Mouse (Mus musculus) CH12.LX (cell line): ENCODE results near the gene Depdc1b. TPM values are rescaled to one million over a fixed set of nuclear protein-coding genes. Genes with fewer than 3 reads are reported as not detected.

Source experiments
- DNase-seq: peaks from one replicate; pipeline ENCODE4 v3.0.0-alpha.2; 2013; ENCODE audit errors: extremely low read depth
- H3K27ac ChIP-seq: 2 replicates; pipeline ENCODE4 v1.5.1; 2012; ENCODE audit warnings: low read depth, mild to moderate bottlenecking, control low read depth, moderate library complexity; ENCODE audit not compliant: insufficient read depth
- H3K27me3 ChIP-seq: replicated peaks from 2 replicates; pipeline ENCODE3; 2012; ENCODE audit warnings: inconsistent platforms
- H3K36me3 ChIP-seq, 2 experiments: replicated peaks in 1 of 2; 2 replicates each; pipeline versions ENCODE3 to v1.6.1; 2012; ENCODE audit warnings: inconsistent platforms in 1 of 2, low read length in 1 of 2, mild to moderate bottlenecking in 1 of 2, mixed read lengths in 1 of 2, moderate library complexity in 1 of 2; ENCODE audit not compliant: control insufficient read depth in 1 of 2, insufficient read depth in 1 of 2
- H3K4me1 ChIP-seq, 2 experiments: 2 replicates each; pipeline ENCODE4 v1.6.1; 2012; ENCODE audit warnings: inconsistent platforms in 1 of 2, moderate library complexity in 1 of 2; ENCODE audit not compliant: insufficient read depth in 2 of 2, control insufficient read depth in 1 of 2
- H3K4me2 ChIP-seq: 2 replicates; pipeline ENCODE4 v1.6.1; 2012; ENCODE audit warnings: low read depth, mild to moderate bottlenecking, control low read depth; ENCODE audit not compliant: poor library complexity, insufficient read depth, severe bottlenecking
- H3K4me3 ChIP-seq, 3 experiments: fragments of 150-350 bp in 1 of 3; sonication (generic) in 1 of 3; replicated peaks in 1 of 3; 2 replicates each; pipeline versions ENCODE3 to v1.5.1; 2011 to 2012; ENCODE audit warnings: low read depth in 2 of 3, low read length in 2 of 3, mild to moderate bottlenecking in 2 of 3, moderate library complexity in 2 of 3, control low read depth in 1 of 3, improper control_type of control experiment in 1 of 3, inconsistent platforms in 1 of 3, mixed read lengths in 1 of 3; ENCODE audit not compliant: poor library complexity in 1 of 3
- H3K79me2 ChIP-seq: replicated peaks from 2 replicates; pipeline ENCODE4 v1.6.1; 2012; ENCODE audit warnings: mild to moderate bottlenecking, moderate library complexity; ENCODE audit not compliant: control insufficient read depth, poor library complexity, insufficient read depth, severe bottlenecking; ENCODE audit errors: extremely low read depth
- H3K9ac ChIP-seq: 2 replicates; pipeline ENCODE4 v1.6.1; 2012; ENCODE audit warnings: low read depth, mild to moderate bottlenecking, control low read depth, moderate library complexity; ENCODE audit not compliant: insufficient read depth
- H3K9me3 ChIP-seq: replicated peaks from 2 replicates; pipeline ENCODE3; 2012; ENCODE audit warnings: low read length, inconsistent platforms, mixed read lengths
- BHLHE40 ChIP-seq: IDR thresholded peaks from 2 replicates; pipeline ENCODE4 v1.6.1; 2011; ENCODE audit warnings: mild to moderate bottlenecking, low read depth, low read length, improper control_type of control experiment
- CHD1 ChIP-seq: IDR thresholded peaks from 2 replicates; pipeline ENCODE4 v1.6.1; 2012; ENCODE audit warnings: low read depth, low read length, improper control_type of control experiment, inconsistent platforms
- ELF1 ChIP-seq: IDR thresholded peaks from 2 replicates; pipeline ENCODE4 v1.6.1; 2014; ENCODE audit warnings: low read depth, mild to moderate bottlenecking, inconsistent platforms, low read length, improper control_type of control experiment
- EP300 ChIP-seq: IDR thresholded peaks from 2 replicates; pipeline ENCODE4 v1.6.1; 2011; ENCODE audit warnings: low read length, improper control_type of control experiment
- ETS1 ChIP-seq: conservative IDR thresholded peaks from 2 replicates; pipeline ENCODE4 v1.6.1; 2012; ENCODE audit warnings: low read depth, mild to moderate bottlenecking, inconsistent platforms, low read length, improper control_type of control experiment, moderate library complexity
- GABPA ChIP-seq: IDR thresholded peaks from 2 replicates; pipeline ENCODE4 v1.6.1; 2012; ENCODE audit warnings: low read depth, low read length, improper control_type of control experiment, inconsistent platforms; ENCODE audit not compliant: insufficient replicate concordance
- HCFC1 ChIP-seq: IDR thresholded peaks from 2 replicates; pipeline ENCODE4 v1.6.1; 2012; ENCODE audit warnings: low read depth, mild to moderate bottlenecking, inconsistent platforms, low read length, improper control_type of control experiment
- IRF4 ChIP-seq: IDR thresholded peaks from 2 replicates; pipeline ENCODE4 v1.6.1; 2014; ENCODE audit warnings: low read depth, mild to moderate bottlenecking, inconsistent platforms, low read length, improper control_type of control experiment
- KAT2A ChIP-seq: IDR thresholded peaks from 2 replicates; pipeline ENCODE4 v1.6.1; 2012; ENCODE audit warnings: low read length, improper control_type of control experiment, inconsistent platforms; ENCODE audit not compliant: insufficient replicate concordance
- MAFK ChIP-seq: IDR thresholded peaks from 2 replicates; pipeline ENCODE4 v1.6.1; 2011; ENCODE audit warnings: low read length, improper control_type of control experiment; ENCODE audit not compliant: insufficient replicate concordance
- MAX ChIP-seq: IDR thresholded peaks from 2 replicates; pipeline ENCODE4 v1.6.1; 2011; ENCODE audit warnings: low read length, improper control_type of control experiment
- MEF2A ChIP-seq: IDR thresholded peaks from 2 replicates; pipeline ENCODE4 v1.6.1; 2014; ENCODE audit warnings: low read depth, mild to moderate bottlenecking, inconsistent platforms, low read length, improper control_type of control experiment, borderline replicate concordance
- MXI1 ChIP-seq: IDR thresholded peaks from 2 replicates; pipeline ENCODE4 v1.6.1; 2011; ENCODE audit warnings: mild to moderate bottlenecking, low read depth, low read length, improper control_type of control experiment
- NELFE ChIP-seq: IDR thresholded peaks from 2 replicates; pipeline ENCODE4 v1.6.1; 2011; ENCODE audit warnings: low read depth, low read length, improper control_type of control experiment
- NRF1 ChIP-seq: IDR thresholded peaks from 2 replicates; pipeline ENCODE4 v1.6.1; 2014; ENCODE audit warnings: low read depth, mild to moderate bottlenecking, inconsistent platforms, low read length, improper control_type of control experiment, moderate library complexity
- RAD21 ChIP-seq: IDR thresholded peaks from 2 replicates; pipeline ENCODE4 v1.6.1; 2011; ENCODE audit warnings: low read depth, mild to moderate bottlenecking, low read length, improper control_type of control experiment, moderate library complexity
- RCOR1 ChIP-seq: conservative IDR thresholded peaks from 2 replicates; pipeline ENCODE4 v1.6.1; 2012; ENCODE audit warnings: low read depth, mild to moderate bottlenecking, inconsistent platforms, low read length, improper control_type of control experiment
- SIN3A ChIP-seq: IDR thresholded peaks from 2 replicates; pipeline ENCODE4 v1.6.1; 2012; ENCODE audit warnings: low read length, improper control_type of control experiment, inconsistent platforms
- SMC3 ChIP-seq: IDR thresholded peaks from 2 replicates; pipeline ENCODE4 v1.6.1; 2011; ENCODE audit warnings: low read depth, low read length, improper control_type of control experiment
- TCF12 ChIP-seq: IDR thresholded peaks from 2 replicates; pipeline ENCODE4 v1.6.1; 2014; ENCODE audit warnings: low read depth, mild to moderate bottlenecking, inconsistent platforms, low read length, improper control_type of control experiment
- UBTF ChIP-seq: IDR thresholded peaks from 2 replicates; pipeline ENCODE4 v1.6.1; 2012; ENCODE audit warnings: low read depth, mild to moderate bottlenecking, inconsistent platforms, low read length, improper control_type of control experiment, moderate library complexity
- USF1 ChIP-seq: IDR thresholded peaks from 2 replicates; pipeline ENCODE4 v1.6.1; 2014; ENCODE audit warnings: low read depth, mild to moderate bottlenecking, inconsistent platforms, low read length, improper control_type of control experiment
- USF2 ChIP-seq: conservative IDR thresholded peaks from 2 replicates; pipeline ENCODE4 v1.6.1; 2011; ENCODE audit warnings: low read depth, low read length, improper control_type of control experiment
- ZMIZ1 ChIP-seq: IDR thresholded peaks from 2 replicates; pipeline ENCODE4 v1.6.1; 2012; ENCODE audit warnings: low read depth, mild to moderate bottlenecking, inconsistent platforms, low read length, improper control_type of control experiment
- dilution Hi-C: fragments of 300-500 bp; cut with MboI; formaldehyde crosslinking; loops from 2 replicates; pipeline ENCODE4 v1.14.3; 2020; ENCODE audit warnings: low sequenced_read_pairs; ENCODE audit not compliant: extremely low pct_unique_long_range_greater_than_20kb, extremely low pct_ligation_motif_present
- in situ Hi-C: fragments of 300-500 bp; cut with MboI; formaldehyde crosslinking; loops from 3 replicates; pipeline ENCODE4 v1.14.3; 2019; ENCODE audit warnings: low sequenced_read_pairs, low pct_ligation_motif_present, low pct_unique_long_range_greater_than_20kb, mixed read lengths
- polyA plus RNA-seq: library from polyadenylated mRNA; unstranded; fragments of >175 nt; gene quantifications from 2 replicates; pipeline ENCODE4 v1.2.1, GENCODE M21; 2012; ENCODE audit warnings: low read depth; ENCODE audit not compliant: insufficient read length
- total RNA-seq, 2 experiments: library from RNA; depleted of rRNA; stranded (reverse); fragments of 300-350 nt in 1 of 2; fragments of >200 nt in 1 of 2; gene quantifications; 2 replicates each; pipeline ENCODE4 v1.2.3; 2012 to 2014

The Depdc1b gene
- total and polyA plus RNA-seq, 3 experiments, result 11.1 to 17.8 (median 15.7) TPM

DNA sequence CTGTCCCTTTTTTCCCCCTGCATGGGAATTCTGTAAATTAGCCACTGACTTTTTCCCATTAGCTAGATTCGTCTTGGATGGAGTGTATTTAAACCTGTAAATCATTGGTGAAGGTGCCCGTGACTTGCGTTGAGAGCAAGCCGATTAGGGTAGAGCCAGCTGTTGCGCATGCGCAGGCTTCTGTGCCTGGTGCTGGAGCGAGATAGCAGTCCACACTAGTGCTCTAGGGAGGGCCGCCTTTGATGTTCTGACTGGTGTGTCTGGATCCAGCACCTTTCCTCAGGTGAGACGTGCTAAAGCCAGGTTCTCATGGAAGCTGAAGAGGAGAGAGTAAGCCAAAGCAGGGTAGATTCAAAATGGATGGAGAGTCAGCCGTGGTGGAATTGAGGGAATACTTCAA, 10.2 kb downstream of the Depdc1b start:
- Histone ChIP-seq H3K4me1 (peaks cover 3 to 15% of the 10 kb centered on the region in 2 experiments; a peak in 2 of 4 replicates), H3K79me2 (no peaks in the 10 kb centered on the region), H3K9me3 (no peaks in the 10 kb centered on the region), H3K9ac (no peak overlapping the region), H3K4me3 (no peak overlapping the region), H3K27ac (no peak overlapping the region), H3K27me3 (no peaks in the 10 kb centered on the region), H3K4me2 (no peak overlapping the region), H3K36me3 (peaks cover 12 to 62% of the 10 kb centered on the region in 2 experiments)
- in situ Hi-C loops, result no loop called here
- TF ChIP-seq ELF1 (no peak), IRF4 (no peak), MEF2A (no peak), NRF1 (no peak), RCOR1 (no peak), UBTF (no peak), HCFC1 (no peak), KAT2A (no peak), GABPA (no peak), CHD1 (no peak), USF1 (no peak), SMC3 (no peak), SIN3A (no peak), ZMIZ1 (no peak), ETS1 (no peak), MAFK (no peak), USF2 (no peak), NELFE (no peak), MAX (no peak)
- dilution Hi-C loops, result no loop called here
- no peak for DNase-seq

DNA sequence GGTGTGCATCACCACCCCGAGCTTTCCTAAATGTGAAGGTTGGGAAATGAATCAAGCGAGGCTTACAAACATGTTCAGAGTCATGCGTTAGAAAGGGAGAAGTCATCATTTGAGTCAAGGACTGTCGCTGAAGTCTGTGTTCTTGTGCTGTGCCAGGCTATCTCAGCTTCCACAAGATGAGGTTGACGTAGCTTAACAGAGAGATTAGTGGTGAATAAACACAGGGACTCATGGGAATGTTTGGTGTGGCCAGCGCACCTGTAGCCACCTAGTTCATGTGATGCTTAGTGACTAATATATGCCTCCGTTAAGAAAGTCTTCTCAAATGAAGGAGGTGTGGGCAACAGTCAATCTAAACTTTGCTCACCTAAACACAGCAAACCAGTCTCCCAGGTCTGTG, 10.9 kb downstream of the Depdc1b start:
- Histone ChIP-seq H3K27me3 (no peaks in the 10 kb centered on the region), H3K36me3 (peaks cover 15 to 58% of the 10 kb centered on the region in 2 experiments), H3K4me2 (no peak overlapping the region), H3K4me3 (no peak overlapping the region), H3K9me3 (no peaks in the 10 kb centered on the region), H3K9ac (no peak overlapping the region), H3K27ac (no peak overlapping the region), H3K4me1 (peaks cover 3 to 15% of the 10 kb centered on the region in 2 experiments; a peak in 2 of 4 replicates), H3K79me2 (no peaks in the 10 kb centered on the region)
- TF ChIP-seq USF2 (no peak), SIN3A (no peak), MXI1 (no peak), RAD21 (no peak), ZMIZ1 (no peak), UBTF (no peak), TCF12 (no peak), KAT2A (no peak), EP300 (no peak), HCFC1 (no peak), MAFK (no peak), BHLHE40 (no peak), RCOR1 (no peak), SMC3 (no peak)
- dilution Hi-C loops, result no loop called here
- no peak for DNase-seq
- in situ Hi-C loops, result no loop called here
